Mouse (Mus musculus) lung, adult 2 months (tissue): Measurements from ENCODE around the gene Pdzd4.

ENCODE experiments used
- CTCF ChIP-seq: fragments of 200-500 bp; IDR thresholded peaks from 2 replicates; pipeline ENCODE4 v1.5.1; 2011; ENCODE audit warnings: mild to moderate bottlenecking, low read length, control low read depth; ENCODE audit not compliant: insufficient read depth
- POLR2A ChIP-seq: fragments of 200-500 bp; IDR thresholded peaks from 2 replicates; pipeline ENCODE4 v1.6.1; 2011; ENCODE audit warnings: low read depth, mild to moderate bottlenecking, control low read depth, low read length, borderline replicate concordance; ENCODE audit errors: extremely low read depth

DNA sequence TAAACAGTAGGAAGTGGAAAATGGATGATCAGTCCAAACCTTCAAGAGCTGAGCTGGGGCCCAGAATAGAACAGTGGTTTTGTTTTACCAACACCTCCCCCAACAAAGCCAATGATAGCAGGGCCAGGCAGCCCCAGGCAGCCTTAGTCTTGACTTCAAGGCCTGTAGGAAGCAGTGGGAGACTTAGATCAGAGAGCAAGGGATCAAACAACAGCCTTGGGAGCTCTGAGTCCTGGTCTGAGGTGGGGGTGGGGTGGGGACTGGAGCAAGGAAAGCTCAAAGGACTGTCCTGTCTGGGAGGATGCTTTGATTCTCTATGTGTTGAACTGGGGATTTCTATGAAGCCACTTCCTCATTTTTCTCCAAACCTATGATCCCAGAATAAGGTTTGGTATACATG, 46.7 kb upstream of the Pdzd4 start:
- TF ChIP-seq CTCF (no peak), POLR2A (no peak)
